Mouse (Mus musculus) liver, adult 2 months (tissue): ENCODE results near the gene Hapln4.

Source experiments
- CTCF ChIP-seq: fragments of 200-500 bp; IDR thresholded peaks from 2 replicates; pipeline ENCODE4 v1.5.1; 2011; ENCODE audit warnings: low read depth, low read length, control low read depth
- POLR2A ChIP-seq: fragments of 200-500 bp; IDR thresholded peaks from 2 replicates; pipeline ENCODE4 v1.6.1; 2011; ENCODE audit warnings: low read length, control low read depth; ENCODE audit not compliant: insufficient read depth; ENCODE audit errors: extremely low read depth

- no peak for TF ChIP-seq POLR2A
- no peak for TF ChIP-seq CTCF
Measured at GRCm38 (mm10) chr8:70114488-70114887, 31.2 kb downstream of the Hapln4 start.
